Mouse (Mus musculus) natural killer cell, adult 2 months (primary cell): Measurements from ENCODE around the gene Zfp984.
"Not testable (repeated sequence)": the region's sequence is repeated elsewhere in the genome, so short reads cannot be mapped to it uniquely, and the experiment has no call there.

ENCODE experiments used
- DNase-seq, 2 experiments: peaks; one replicate each; pipeline ENCODE4 v3.0.0; 2022; ENCODE audit warnings: low spot score in 2 of 2

The Zfp984 gene

GRCm38 (mm10) chr4:147809292-147809965 lies at the start of gene Zfp984:
TSS of gene Zfp984 (minus strand) at chr4:147809788.
- DNase-seq = peak; percentile 54 to 63

DNA sequence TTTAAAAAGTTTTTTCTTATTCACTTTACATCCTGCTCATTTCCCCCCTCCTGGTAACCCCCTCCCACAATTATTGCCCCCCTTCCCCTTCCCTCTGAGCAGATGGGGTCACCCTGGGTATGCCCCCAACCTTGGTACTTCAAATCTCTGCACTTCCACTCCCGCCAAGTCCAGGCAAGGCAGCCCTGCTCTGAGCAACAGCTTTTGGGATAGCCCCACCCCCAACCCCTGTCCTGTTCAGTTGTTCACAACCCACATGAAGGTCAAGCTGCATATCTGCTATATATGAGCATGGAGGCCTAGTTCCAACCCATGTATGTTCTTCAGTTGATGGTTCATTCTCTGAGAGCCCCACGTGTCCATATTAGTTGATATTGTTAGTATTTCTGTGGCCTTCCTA lies 41.2 kb upstream of the Zfp984 start:
- no peak for DNase-seq

DNA sequence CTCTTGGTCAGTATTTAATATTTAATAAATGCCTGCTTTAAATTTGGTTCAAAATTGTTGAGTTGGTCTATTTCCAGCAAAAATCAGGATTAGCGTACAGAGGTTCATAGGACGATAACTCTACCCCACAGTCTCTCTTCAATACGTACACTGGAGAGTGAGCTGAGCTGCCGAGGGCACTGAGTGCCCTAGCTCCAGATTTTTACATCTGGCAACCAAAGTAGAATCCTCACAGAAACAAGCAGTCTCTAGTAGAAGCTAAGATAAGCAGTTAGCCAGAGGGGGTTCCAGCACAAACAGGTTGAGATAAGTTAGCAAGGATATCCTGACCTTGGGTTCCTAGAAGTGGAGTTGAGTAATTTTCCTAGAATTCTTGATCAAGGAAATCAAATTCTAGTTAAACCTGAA lies 39.0 kb upstream of the Zfp984 start:
- DNase-seq = no peak

DNA sequence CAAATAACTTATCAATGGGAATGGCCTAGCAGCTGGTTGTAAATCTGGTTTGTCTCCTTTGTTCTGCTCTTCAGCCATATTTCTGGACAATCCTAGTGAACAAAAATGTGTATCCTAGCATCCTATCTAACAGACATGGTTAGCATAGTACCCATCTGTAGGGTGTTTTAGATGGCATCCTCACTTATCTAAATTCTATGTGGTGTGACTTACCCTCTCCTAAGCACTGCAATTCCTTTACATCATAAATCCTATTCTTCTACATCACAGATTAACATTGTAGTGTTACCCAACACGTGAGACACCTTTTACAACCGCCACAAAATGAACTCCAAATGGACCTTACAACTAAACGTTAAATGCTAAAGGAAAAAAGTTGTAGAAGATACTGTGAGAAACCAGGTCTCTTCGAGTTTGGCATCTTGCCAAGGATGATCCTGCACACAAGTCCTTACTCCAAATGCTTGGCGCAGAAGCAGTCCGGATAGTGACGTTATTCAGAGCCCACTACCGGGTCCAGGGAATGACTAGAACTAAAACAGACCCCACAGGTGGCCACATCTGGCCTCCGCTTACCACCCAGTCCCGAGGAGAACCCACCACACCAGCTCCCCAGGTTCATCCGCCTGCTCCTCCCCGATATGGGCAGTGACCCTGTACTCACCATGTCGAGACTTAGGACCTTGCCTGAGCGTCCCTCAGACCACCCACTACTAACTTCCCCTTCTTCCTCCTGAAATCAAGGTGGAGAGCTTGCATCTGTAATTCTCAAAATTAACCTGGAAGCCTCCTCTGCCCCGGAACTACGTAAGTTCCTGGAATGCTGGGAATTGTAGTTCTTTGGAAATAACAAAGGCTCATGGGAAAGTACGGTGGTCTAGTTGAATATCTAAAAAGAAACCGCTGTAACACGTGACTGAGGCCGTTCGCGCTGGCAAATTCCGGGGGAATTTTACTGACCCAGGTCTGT lies 38.3 kb upstream of the Zfp984 start, which contains the start of gene Zfp933:
TSS of gene Zfp933 (minus strand) at position 753 of the 970 bp plus-strand sequence.
- DNase-seq = peak; percentile 69 to 72

DNA sequence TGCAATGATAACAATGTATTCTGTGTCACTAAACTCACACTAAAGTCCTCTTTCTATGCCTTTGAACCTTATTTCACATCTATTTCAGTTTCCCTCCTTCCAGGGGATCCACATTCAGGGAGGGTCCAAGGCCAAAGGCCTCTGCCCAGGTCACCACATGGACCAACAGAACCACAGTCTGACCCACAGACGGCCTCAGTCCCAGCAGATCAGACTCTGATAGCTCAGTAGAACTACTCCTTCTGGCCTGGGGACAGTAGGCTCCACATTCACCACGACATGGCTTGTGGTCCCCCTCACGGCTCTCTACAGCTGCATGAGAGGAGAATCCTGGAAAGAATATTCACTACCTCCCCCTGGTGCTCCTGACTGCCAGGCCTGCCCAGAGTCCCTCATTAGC lies 33.3 kb upstream of the Zfp984 start:
- no peak for DNase-seq

GRCm38 (mm10) chr4:147839282-147839681 lies 29.7 kb upstream of the Zfp984 start:
- DNase-seq = not testable (repeated sequence)

DNA sequence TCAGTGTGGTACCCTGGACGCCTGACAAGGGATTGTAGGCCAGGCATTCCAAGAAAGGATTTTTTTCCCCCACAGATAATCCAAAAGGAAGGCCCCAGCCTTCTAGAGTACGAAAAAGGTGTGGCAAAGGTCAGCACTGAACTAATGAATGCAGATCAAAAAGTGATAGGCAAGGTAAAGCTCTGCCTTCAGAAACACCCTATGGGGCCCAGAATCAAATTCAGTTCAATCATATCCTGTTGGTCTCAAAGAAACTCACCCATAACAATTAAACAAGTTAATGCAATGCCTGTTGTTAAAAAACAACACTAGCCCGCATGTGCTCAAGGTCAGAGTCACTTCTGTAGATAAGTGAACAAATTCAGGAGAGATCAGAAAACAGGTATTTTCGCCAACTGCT lies 14.8 kb upstream of the Zfp984 start:
- DNase-seq = no peak

GRCm38 (mm10) chr4:147821414-147821813 lies 11.8 kb upstream of the Zfp984 start:
- DNase-seq = not testable (repeated sequence)

DNA sequence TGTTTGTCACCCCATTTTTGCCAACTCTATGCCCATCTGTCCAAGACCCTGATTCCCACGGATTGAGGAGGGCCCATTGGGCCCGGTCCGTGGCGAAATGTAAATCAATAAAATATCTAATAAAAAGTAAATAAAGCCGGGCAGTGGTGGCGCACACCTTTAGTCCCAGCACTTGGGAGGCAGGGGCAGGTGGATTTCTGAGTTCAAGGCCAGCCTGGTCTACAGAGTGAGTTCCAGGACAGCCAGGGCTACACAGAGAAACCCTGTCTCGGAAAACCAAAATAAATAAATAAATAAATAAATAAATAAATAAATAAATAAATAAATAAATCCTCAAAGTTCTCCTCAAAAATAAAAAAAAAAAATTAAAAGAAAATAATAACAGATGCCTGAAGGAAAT lies 10.1 kb upstream of the Zfp984 start:
- DNase-seq = not testable (repeated sequence)

DNA sequence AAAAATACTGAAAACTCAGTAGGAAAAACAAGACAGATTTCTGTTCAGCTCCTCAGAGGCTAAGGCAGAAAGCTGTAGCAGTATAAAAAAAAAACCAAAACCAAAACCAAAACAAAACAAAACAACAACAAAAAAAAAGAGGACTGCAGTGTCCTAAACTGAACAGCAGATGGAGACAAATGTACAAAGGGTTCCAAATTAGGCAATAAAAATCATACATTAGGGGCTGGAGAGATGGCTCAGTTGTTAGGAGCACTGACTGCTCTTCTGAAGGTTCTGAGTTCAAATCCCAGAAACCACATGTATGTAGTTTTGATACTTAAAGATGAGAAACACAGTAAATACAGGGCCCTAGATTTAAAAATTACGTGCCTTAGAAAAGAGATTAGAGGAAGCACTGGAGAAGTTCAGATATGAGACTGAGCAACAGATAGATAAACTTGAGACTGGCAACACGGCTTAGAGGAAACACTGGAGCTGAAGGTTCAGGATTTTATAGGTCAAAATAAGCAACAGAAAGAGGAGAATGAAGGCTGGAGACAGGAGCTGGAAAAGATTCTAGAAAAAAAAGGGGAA lies 5.1 kb upstream of the Zfp984 start:
- no peak for DNase-seq

- no peak for DNase-seq
These were observed 3.7 kb upstream of the Zfp984 start for GRCm38 (mm10) chr4:147813249-147813765.

GRCm38 (mm10) chr4:147809966-147810304 lies 347 bp upstream of the Zfp984 start:
- DNase-seq = not testable (repeated sequence)

DNA sequence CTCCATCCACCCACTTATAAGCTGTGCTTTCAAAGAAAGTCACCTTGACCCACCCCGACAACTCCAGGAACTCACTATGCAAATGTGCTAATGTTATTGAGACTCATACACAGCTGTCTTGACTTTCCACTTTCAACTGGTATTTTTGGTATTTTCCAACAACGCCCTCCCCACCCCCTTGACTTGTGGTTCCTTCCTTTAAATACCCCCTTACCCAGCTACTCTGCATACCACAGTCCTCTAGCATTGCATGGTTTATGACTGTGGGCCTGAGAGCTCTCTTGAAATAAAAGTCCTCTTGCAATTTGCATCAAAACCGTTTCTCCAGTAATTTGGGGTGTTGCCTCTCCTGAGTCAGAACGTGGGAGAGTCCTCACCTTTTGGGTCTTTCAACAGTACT lies 1.1 kb downstream of the Zfp984 start:
- DNase-seq = peak in 1 of 2 experiments; percentile 11

- not testable (repeated sequence) for DNase-seq
These were observed 14.3 kb downstream of the Zfp984 start for GRCm38 (mm10) chr4:147795308-147795707.

- DNase-seq = not testable (repeated sequence)
These were observed 15.4 kb downstream of the Zfp984 start for GRCm38 (mm10) chr4:147794026-147794665.

GRCm38 (mm10) chr4:147793390-147793916 lies 16.1 kb downstream of the Zfp984 start:
- not testable (repeated sequence) for DNase-seq

- DNase-seq = not testable (repeated sequence)
These were observed 17.9 kb downstream of the Zfp984 start for GRCm38 (mm10) chr4:147791729-147792128.

GRCm38 (mm10) chr4:147746255-147746654 lies 63.3 kb downstream of the Zfp984 start:
- not testable (repeated sequence) for DNase-seq

DNA sequence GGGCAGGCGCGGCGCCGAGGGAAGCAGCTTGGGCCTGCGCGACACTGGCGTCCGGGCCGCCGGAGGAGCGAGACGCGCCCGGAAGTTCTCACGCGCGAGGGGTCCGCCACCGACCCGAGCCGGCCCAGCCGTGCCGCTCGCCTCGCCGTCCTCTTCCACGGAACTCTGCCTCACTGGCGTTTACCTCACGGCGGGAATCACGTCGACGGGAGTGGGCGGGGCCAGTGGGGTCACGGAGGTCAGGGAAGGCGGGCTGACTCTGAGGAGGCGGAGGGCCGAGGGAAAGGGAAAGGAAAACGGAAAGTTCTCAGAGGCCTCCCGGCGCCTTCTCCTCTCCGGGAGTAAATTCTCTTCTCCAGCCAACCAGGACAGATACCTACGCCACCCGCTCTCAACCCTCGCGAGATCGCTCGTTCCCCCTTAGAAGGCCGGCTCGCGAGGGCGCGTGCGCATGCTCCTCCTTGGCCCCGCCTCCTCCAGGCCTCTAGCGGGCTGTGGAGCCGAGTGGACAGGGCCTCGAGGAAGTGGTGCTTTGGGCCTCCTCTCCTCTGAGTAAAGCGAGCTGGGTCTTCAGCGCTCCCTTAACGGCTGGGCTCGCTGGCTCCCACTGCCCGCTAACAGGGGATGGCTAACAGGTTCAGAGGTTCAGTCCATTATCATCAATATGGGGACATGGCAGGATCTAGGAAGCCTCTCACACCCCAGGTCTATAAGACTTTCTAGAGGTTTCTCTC lies 70.8 kb downstream of the Zfp984 start:
- DNase-seq = not testable (repeated sequence)
